Mouse (Mus musculus) stomach, embryonic 14.5 days (tissue): ENCODE measurements around the gene Fen1. TPM values are rescaled to one million over a fixed set of nuclear protein-coding genes. Genes with fewer than 3 reads are reported as not detected.

Experiments used
- ATAC-seq: fragments of 200-750 bp; cut with Nextera tagmentation; 2 replicates; pipeline ENCODE4 v1.8.0; 2017; ENCODE audit warnings: low read depth, moderate TSS enrichment; ENCODE audit not compliant: insufficient number of reproducible peaks, insufficient read depth, low FRiP score
- H3K27ac ChIP-seq: fragments of 300-500 bp; sonication (generic); 2 replicates; pipeline ENCODE4 v1.5.1; 2014; ENCODE audit warnings: mild to moderate bottlenecking, low read length, moderate library complexity, mixed read lengths
- H3K27me3 ChIP-seq: fragments of 300-500 bp; sonication (generic); 2 replicates; pipeline ENCODE4 v1.6.1; 2014; ENCODE audit warnings: low read length, control low read depth, mixed read lengths; ENCODE audit not compliant: control insufficient read depth, insufficient read depth
- H3K36me3 ChIP-seq: fragments of 300-500 bp; sonication (generic); 2 replicates; pipeline ENCODE4 v1.6.1; 2014; ENCODE audit warnings: mild to moderate bottlenecking, control low read depth, low read length, moderate library complexity, mixed read lengths; ENCODE audit not compliant: control insufficient read depth, insufficient read depth
- H3K4me1 ChIP-seq: fragments of 300-500 bp; sonication (generic); 2 replicates; pipeline ENCODE4 v1.6.1; 2014; ENCODE audit warnings: low read length, control low read depth, mixed read lengths; ENCODE audit not compliant: control insufficient read depth, insufficient read depth
- H3K4me2 ChIP-seq: fragments of 300-500 bp; sonication (generic); replicated peaks from 2 replicates; pipeline ENCODE4 v1.6.1; 2014; ENCODE audit warnings: low read depth, low read length, control low read depth
- H3K4me3 ChIP-seq: fragments of 300-500 bp; sonication (generic); 2 replicates; pipeline ENCODE4 v1.5.1; 2014; ENCODE audit warnings: low read depth, low read length, control low read depth
- H3K9ac ChIP-seq: fragments of 300-500 bp; sonication (generic); replicated peaks from 2 replicates; pipeline ENCODE4 v1.6.1; 2014; ENCODE audit warnings: low read depth, mild to moderate bottlenecking, control low read depth, low read length, moderate library complexity, mixed read lengths
- H3K9me3 ChIP-seq: fragments of 300-500 bp; sonication (generic); 2 replicates; pipeline ENCODE4 v1.6.1; 2016; ENCODE audit warnings: low read depth, low read length, control low read depth; ENCODE audit not compliant: control insufficient read depth
- WGBS: fragments of 180-500 bp; shearing (Covaris S2); extraction: QIAGEN DNeasy Blood & Tissue Kit; methylation state at CpG from one replicate; pipeline ENCODE4 v1.1.7; 2014; 5-methylcytosine and 5-hydroxymethylcytosine counted together
- polyA plus RNA-seq: library from polyadenylated mRNA; unstranded; fragments of >200 nt; fragmentation: Nextera tagmentation; extraction: Ambion mirVana; gene quantifications from 2 replicates; pipeline ENCODE4 v1.2.1, GENCODE M21; 2014

Gene Fen1
- polyA plus RNA-seq, 1 experiment from 2014 or later: 65.1 TPM

GRCm38 (mm10) chr19:10191326-10191725 lies 12.6 kb downstream of the Fen1 start:
- no peak for ATAC-seq
- no peak overlapping the region for H3K27ac ChIP-seq
- H3K4me3 ChIP-seq: no peak overlapping the region
- H3K9ac ChIP-seq: no peak overlapping the region
- no peaks in the 10 kb centered on the region for H3K27me3 ChIP-seq
- no peaks in the 10 kb centered on the region for H3K9me3 ChIP-seq
- 0 out of 2 replicates have a peak, but pooled peaks cover 4% of the 10 kb centered on the region for H3K4me1 ChIP-seq
- H3K4me2 ChIP-seq: no peak overlapping the region
- H3K36me3 ChIP-seq: peaks cover 81% of the 10 kb centered on the region
- 61% methylated on average over 7 of the region's 7 CpGs for WGBS

- H3K27ac ChIP-seq: no peak overlapping the region
- no peak overlapping the region for H3K4me2 ChIP-seq
- peaks cover 86% of the 10 kb centered on the region for H3K36me3 ChIP-seq
- 42% methylated on average over 2 of the region's 2 CpGs for WGBS
- no peak overlapping the region for H3K4me3 ChIP-seq
- 0 out of 2 replicates have a peak, but pooled peaks cover 4% of the 10 kb centered on the region for H3K4me1 ChIP-seq
- no peak overlapping the region for H3K9ac ChIP-seq
- H3K9me3 ChIP-seq: no peaks in the 10 kb centered on the region
- H3K27me3 ChIP-seq: no peaks in the 10 kb centered on the region
- ATAC-seq: no peak
Measured at GRCm38 (mm10) chr19:10190796-10191195, 13.2 kb downstream of the Fen1 start.

GRCm38 (mm10) chr19:10189940-10190339 lies 14.0 kb downstream of the Fen1 start:
- no peak for ATAC-seq
- peaks cover 88% of the 10 kb centered on the region for H3K36me3 ChIP-seq
- peaks cover 5% of the 10 kb centered on the region; the same call in 1 of the 2 replicates for H3K4me1 ChIP-seq
- H3K27me3 ChIP-seq: no peaks in the 10 kb centered on the region
- H3K9ac ChIP-seq: no peak overlapping the region
- WGBS: 86% methylated on average over 8 of the region's 8 CpGs
- no peak overlapping the region for H3K27ac ChIP-seq
- no peaks in the 10 kb centered on the region for H3K9me3 ChIP-seq
- no peak overlapping the region for H3K4me2 ChIP-seq
- no peak overlapping the region for H3K4me3 ChIP-seq

- no peaks in the 10 kb centered on the region for H3K27me3 ChIP-seq
- no peak for ATAC-seq
- no peak overlapping the region for H3K4me3 ChIP-seq
- H3K9ac ChIP-seq: no peak overlapping the region
- peaks cover 10% of the 10 kb centered on the region for H3K4me1 ChIP-seq
- no peak overlapping the region for H3K4me2 ChIP-seq
- peaks cover 78% of the 10 kb centered on the region for H3K36me3 ChIP-seq
- H3K9me3 ChIP-seq: no peaks in the 10 kb centered on the region
- H3K27ac ChIP-seq: no peak overlapping the region
- 95% methylated on average over 6 of the region's 6 CpGs for WGBS
Measured at GRCm38 (mm10) chr19:10189022-10189421, 14.9 kb downstream of the Fen1 start.

GRCm38 (mm10) chr19:10188281-10188811 lies 15.6 kb downstream of the Fen1 start:
- no peak for ATAC-seq
- no peak overlapping the region for H3K9ac ChIP-seq
- H3K27me3 ChIP-seq: no peaks in the 10 kb centered on the region
- H3K4me2 ChIP-seq: no peak overlapping the region
- H3K9me3 ChIP-seq: no peaks in the 10 kb centered on the region
- peaks cover 72% of the 10 kb centered on the region for H3K36me3 ChIP-seq
- no peak overlapping the region for H3K27ac ChIP-seq
- no peak overlapping the region for H3K4me3 ChIP-seq
- H3K4me1 ChIP-seq: peaks cover 10% of the 10 kb centered on the region
- 87% methylated on average over 10 of the region's 10 CpGs for WGBS

- no peak for ATAC-seq
- Histone ChIP-seq H3K9ac (no peak overlapping the region), H3K36me3 (peaks cover 54% of the 10 kb centered on the region), H3K27ac (no peak overlapping the region), H3K4me2 (no peak overlapping the region), H3K9me3 (no peaks in the 10 kb centered on the region), H3K4me1 (peaks cover 10% of the 10 kb centered on the region), H3K4me3 (no peak overlapping the region), H3K27me3 (no peaks in the 10 kb centered on the region)
- 94% methylated on average over 8 of the region's 8 CpGs for WGBS
Measured at GRCm38 (mm10) chr19:10186569-10186968, 17.4 kb downstream of the Fen1 start.

GRCm38 (mm10) chr19:10185876-10186275 lies 18.1 kb downstream of the Fen1 start:
- H3K27me3 ChIP-seq: no peaks in the 10 kb centered on the region
- H3K9ac ChIP-seq: no peak overlapping the region
- WGBS: 93% methylated on average over 3 of the region's 3 CpGs
- H3K27ac ChIP-seq: no peak overlapping the region
- peaks cover 51% of the 10 kb centered on the region for H3K36me3 ChIP-seq
- H3K9me3 ChIP-seq: no peaks in the 10 kb centered on the region
- peaks cover 7% of the 10 kb centered on the region for H3K4me1 ChIP-seq
- ATAC-seq: no peak
- no peak overlapping the region for H3K4me3 ChIP-seq
- no peak overlapping the region for H3K4me2 ChIP-seq

GRCm38 (mm10) chr19:10184096-10184495 lies 19.9 kb downstream of the Fen1 start:
- H3K27me3 ChIP-seq: no peaks in the 10 kb centered on the region
- peak overlapping the region; percentile 51 for H3K4me2 ChIP-seq
- WGBS: 7% methylated on average over 12 of the region's 12 CpGs
- H3K27ac ChIP-seq: peak overlapping the region; percentile 94
- H3K9ac ChIP-seq: peak overlapping the region; percentile 89
- ATAC-seq: peak; percentile 51
- peaks cover 37% of the 10 kb centered on the region for H3K36me3 ChIP-seq
- no peaks in the 10 kb centered on the region for H3K9me3 ChIP-seq
- H3K4me3 ChIP-seq: peak overlapping the region; percentile 97
- peaks cover 7% of the 10 kb centered on the region for H3K4me1 ChIP-seq
